Mouse (Mus musculus) embryonic facial prominence, embryonic 13.5 days (tissue): Measurements from ENCODE around the gene Fgfr2. TPM values are rescaled to one million over a fixed set of nuclear protein-coding genes. Genes with fewer than 3 reads are reported as not detected.
A peak's percentile ranks its signal among the peaks of the same experiment; 100 is the strongest.

Experiments
- ATAC-seq: fragments of 200-750 bp; cut with Nextera tagmentation; 2 replicates; pipeline ENCODE4 v1.8.0; 2017; ENCODE audit warnings: low read depth; ENCODE audit not compliant: insufficient number of reproducible peaks, insufficient read depth, low FRiP score, low TSS enrichment
- H3K27ac ChIP-seq: fragments of 300-500 bp; sonication (generic); 2 replicates; pipeline ENCODE4 v1.5.1; 2015; ENCODE audit warnings: moderate library complexity, mild to moderate bottlenecking, inconsistent platforms
- H3K27me3 ChIP-seq: fragments of 300-500 bp; sonication (generic); 2 replicates; pipeline ENCODE4 v1.6.1; 2015; ENCODE audit warnings: mild to moderate bottlenecking, inconsistent platforms
- H3K36me3 ChIP-seq: fragments of 300-500 bp; sonication (generic); 2 replicates; pipeline ENCODE4 v1.6.1; 2015; ENCODE audit warnings: mild to moderate bottlenecking, inconsistent platforms
- H3K4me1 ChIP-seq: fragments of 300-500 bp; sonication (generic); 2 replicates; pipeline ENCODE4 v1.6.1; 2015; ENCODE audit warnings: inconsistent platforms
- H3K4me2 ChIP-seq: fragments of 300-500 bp; sonication (generic); 2 replicates; pipeline ENCODE4 v1.6.1; 2015; ENCODE audit warnings: moderate library complexity, mild to moderate bottlenecking, inconsistent platforms
- H3K4me3 ChIP-seq: fragments of 300-500 bp; sonication (generic); 2 replicates; pipeline ENCODE4 v1.5.1; 2015; ENCODE audit warnings: mild to moderate bottlenecking, inconsistent platforms
- H3K9ac ChIP-seq: fragments of 300-500 bp; sonication (generic); 2 replicates; pipeline ENCODE4 v1.6.1; 2015; ENCODE audit warnings: mild to moderate bottlenecking, inconsistent platforms
- H3K9me3 ChIP-seq: fragments of 300-500 bp; sonication (generic); 2 replicates; pipeline ENCODE4 v1.6.1; 2016; ENCODE audit warnings: inconsistent platforms
- WGBS: fragments of 180-500 bp; shearing (Covaris S2); methylation state at CpG from one replicate; pipeline ENCODE4 v1.1.7; 2015; ENCODE audit warnings: mixed read lengths; 5-methylcytosine and 5-hydroxymethylcytosine counted together
- polyA plus RNA-seq: library from polyadenylated mRNA; unstranded; fragments of >200 nt; fragmentation: Nextera tagmentation; extraction: Ambion mirVana; gene quantifications from 2 replicates; pipeline ENCODE4 v1.2.1, GENCODE M21; 2015

Gene Fgfr2
- polyA plus RNA-seq, 1 experiment from 2014 or later: 174 TPM

DNA sequence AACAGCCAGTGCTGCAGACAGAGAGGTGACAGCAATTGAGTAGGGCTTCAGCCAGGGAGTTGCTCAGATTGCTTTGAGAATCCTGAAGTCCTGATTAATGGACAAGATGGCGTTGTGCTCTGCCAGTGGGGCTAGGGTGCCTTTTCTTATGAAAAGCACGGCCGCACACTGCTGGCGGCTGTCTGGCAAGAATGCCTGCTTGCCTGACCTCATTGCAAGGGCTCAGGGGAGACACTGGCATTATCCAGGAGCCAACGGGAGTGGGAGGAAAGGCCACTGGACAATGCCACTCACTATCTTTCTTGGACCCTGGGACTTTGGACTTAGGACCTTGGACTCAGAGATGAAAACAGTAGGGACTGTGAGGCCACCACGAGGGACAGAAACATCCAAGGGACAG lies 389.6 kb downstream of the Fgfr2 start:
- peaks cover 26% of the 10 kb centered on the region for H3K4me1 ChIP-seq
- no peak overlapping the region for H3K4me3 ChIP-seq
- H3K27ac ChIP-seq: no peak overlapping the region
- H3K9ac ChIP-seq: no peak overlapping the region
- H3K27me3 ChIP-seq: no peaks in the 10 kb centered on the region
- ATAC-seq: no peak
- no peaks in the 10 kb centered on the region for H3K9me3 ChIP-seq
- 78% methylated on average over 6 of the region's 6 CpGs for WGBS
- no peak overlapping the region for H3K4me2 ChIP-seq
- H3K36me3 ChIP-seq: peaks cover 9% of the 10 kb centered on the region; the same call in 1 of the 2 replicates

DNA sequence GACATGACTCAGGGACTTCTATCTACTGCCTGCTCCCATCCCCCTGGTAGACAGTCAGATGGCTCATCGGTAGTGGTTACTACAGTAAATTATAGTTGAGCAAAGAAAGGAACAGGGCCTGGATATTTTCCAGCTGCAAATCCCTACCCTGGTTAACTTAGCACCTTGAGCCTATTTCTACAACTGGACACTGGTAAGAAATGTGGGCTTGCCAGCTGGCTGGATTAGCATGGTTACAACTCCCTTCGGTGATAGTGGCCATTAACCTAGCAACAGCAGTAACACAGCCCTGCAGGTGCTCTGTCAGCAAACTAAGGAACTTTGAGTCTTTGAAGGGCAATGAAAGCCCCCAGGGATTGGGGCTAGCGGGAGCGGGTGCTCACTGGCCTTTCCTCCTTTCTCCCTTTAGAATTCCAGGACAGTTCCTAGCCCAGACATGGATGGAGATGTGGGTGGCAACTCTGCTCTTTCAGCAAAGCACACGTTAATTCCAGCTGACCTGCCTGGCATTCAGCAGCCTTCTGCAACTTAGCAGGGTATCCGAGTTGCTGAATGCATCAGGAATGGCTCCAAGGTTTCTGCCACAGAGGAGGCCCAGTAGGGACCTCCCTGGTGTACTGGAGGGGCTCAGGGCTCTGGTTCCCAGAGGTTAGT lies 390.9 kb downstream of the Fgfr2 start:
- peaks cover 26% of the 10 kb centered on the region for H3K4me1 ChIP-seq
- H3K4me3 ChIP-seq: no peak overlapping the region
- no peak overlapping the region for H3K4me2 ChIP-seq
- no peaks in the 10 kb centered on the region for H3K27me3 ChIP-seq
- no peak for ATAC-seq
- no peaks in the 10 kb centered on the region for H3K9me3 ChIP-seq
- 63% methylated on average over 6 of the region's 6 CpGs for WGBS
- H3K27ac ChIP-seq: no peak overlapping the region
- no peak overlapping the region for H3K9ac ChIP-seq
- peaks cover 9% of the 10 kb centered on the region; the same call in 1 of the 2 replicates for H3K36me3 ChIP-seq

DNA sequence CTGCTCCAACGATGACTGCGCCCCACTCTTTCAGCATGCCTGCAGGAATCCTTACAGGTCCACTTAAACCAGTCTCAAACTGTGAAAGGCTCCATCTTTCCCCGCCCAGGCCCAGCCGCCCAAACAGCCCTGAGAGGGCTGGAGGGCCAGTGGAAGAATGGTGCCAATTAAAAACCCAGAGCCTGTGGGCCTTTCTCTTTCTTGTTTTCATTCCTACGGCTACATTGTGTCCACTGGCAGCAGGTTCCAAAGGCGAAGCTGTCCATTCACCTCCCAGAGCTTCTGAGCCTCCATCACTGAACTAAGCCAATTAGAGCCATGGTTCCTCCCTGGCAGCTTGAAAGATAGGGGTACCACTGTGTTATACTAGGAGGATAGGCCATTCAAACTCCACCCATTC lies 391.6 kb downstream of the Fgfr2 start:
- H3K27me3 ChIP-seq: no peaks in the 10 kb centered on the region
- WGBS: 63% methylated on average over 6 of the region's 6 CpGs
- H3K36me3 ChIP-seq: peaks cover 9% of the 10 kb centered on the region; the same call in 1 of the 2 replicates
- H3K4me1 ChIP-seq: peaks cover 24% of the 10 kb centered on the region
- no peak for ATAC-seq
- no peak overlapping the region for H3K4me3 ChIP-seq
- no peak overlapping the region for H3K4me2 ChIP-seq
- H3K27ac ChIP-seq: no peak overlapping the region
- no peak overlapping the region for H3K9ac ChIP-seq
- H3K9me3 ChIP-seq: no peaks in the 10 kb centered on the region

DNA sequence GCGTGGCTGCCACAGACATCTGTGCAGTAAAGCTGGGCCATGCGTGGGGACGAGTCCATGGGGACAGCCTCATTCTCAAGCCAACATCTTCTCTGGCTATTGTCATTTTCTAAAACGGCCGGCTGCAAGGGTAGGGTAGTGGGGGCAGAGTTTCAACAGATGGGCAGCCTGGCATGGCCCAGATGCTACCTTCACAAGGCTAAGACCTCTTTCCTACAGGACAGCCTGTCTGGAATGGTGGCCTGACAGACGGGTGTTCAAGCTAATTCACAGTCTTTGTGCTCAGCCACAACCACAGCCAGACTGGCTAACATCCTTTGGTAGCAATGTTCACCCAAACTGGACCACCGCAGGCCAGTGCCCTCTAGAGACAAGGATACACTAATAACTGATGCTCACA lies 392.6 kb downstream of the Fgfr2 start:
- no peak overlapping the region for H3K27ac ChIP-seq
- ATAC-seq: no peak

DNA sequence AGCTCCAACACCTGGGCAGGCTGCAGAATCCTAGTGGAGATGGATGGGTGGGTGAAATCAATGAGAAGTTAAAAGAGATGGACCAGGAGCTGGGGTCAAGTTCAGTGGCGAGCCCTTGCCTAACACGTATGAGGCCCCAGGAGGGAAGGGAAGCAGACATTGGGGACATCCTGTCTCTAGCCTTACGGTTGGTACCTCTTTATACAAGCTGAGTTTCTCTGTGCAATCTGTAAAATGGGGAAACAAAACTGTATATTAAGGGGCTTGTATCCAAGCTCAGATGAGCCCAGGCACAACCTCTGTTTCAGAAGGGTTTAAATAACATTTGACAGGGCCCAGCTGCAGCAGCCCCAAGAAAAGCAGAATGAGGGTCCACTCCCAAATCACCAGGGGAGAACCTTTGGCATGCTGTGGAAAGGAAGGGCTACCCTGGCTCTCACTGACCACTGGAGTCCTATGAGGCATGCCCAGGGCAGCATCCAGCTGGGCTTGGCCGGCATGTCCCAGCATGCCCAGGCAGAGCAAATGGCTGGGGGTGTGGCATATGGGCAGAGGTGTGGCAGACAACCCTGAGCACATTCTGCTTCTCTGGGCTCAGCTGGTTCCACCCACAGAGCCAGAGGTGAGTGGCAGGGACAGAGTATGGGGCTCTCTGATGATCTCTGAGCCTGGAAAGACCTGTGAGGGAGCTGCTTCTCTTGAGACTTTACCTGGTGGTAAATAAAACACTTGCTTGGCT lies 393.9 kb downstream of the Fgfr2 start:
- 83% methylated on average over 4 of the region's 4 CpGs for WGBS
- no peak overlapping the region for H3K4me2 ChIP-seq
- no peak for ATAC-seq
- H3K27me3 ChIP-seq: no peaks in the 10 kb centered on the region
- peaks cover 22% of the 10 kb centered on the region for H3K4me1 ChIP-seq
- no peak overlapping the region for H3K4me3 ChIP-seq
- H3K9me3 ChIP-seq: no peaks in the 10 kb centered on the region
- 0 out of 2 replicates have a peak, but pooled peaks cover 3% of the 10 kb centered on the region for H3K36me3 ChIP-seq
- H3K9ac ChIP-seq: no peak overlapping the region
- H3K27ac ChIP-seq: no peak overlapping the region

More for the DNA sequence above, 392.6 kb downstream of the Fgfr2 start:
- 81% methylated on average over 7 of the region's 7 CpGs for WGBS
- Histone ChIP-seq H3K4me3 (no peak overlapping the region), H3K9me3 (no peaks in the 10 kb centered on the region), H3K36me3 (peaks cover 9% of the 10 kb centered on the region; the same call in 1 of the 2 replicates), H3K4me1 (peaks cover 20% of the 10 kb centered on the region), H3K9ac (no peak overlapping the region), H3K27me3 (no peaks in the 10 kb centered on the region), H3K4me2 (no peak overlapping the region)

DNA sequence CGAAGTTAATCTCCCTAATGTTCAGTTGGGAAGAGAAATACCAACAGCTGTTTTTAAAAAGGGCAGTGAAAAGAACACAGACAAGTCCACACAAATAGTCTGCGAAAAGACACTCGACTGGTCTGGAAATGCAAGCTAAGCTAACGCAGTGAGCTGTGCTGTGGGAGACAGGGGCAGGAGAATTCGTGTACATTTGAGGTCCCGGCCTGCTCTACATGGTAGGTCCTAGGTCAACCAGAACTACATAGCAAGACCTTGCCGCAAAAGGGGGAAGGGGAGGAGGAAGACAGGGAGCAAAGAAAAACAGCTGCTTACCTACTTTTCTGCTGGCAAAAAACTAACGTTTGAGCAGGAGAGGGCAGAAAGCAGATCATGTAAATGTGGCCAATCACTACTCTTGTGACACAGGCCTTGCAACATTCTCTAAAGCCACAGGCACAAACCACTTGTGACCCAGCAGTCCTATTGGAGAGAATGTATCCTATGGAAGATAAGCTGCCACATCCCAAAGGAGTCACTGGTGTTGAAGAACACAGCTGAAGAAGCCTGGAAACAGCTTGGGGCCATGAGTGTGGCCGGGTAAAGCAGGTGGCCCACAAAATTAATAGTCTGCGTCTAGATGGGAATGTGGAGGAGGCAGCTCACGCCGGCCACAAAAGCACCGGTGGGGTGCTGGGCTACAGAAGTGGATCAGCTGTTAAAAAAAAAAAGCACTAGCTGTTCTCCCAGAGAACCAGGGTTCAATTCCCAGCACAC lies 396.9 kb downstream of the Fgfr2 start:
- Histone ChIP-seq H3K9me3 (no peaks in the 10 kb centered on the region), H3K4me3 (no peak overlapping the region)
- 64% methylated on average over 13 of the region's 13 CpGs for WGBS

DNA sequence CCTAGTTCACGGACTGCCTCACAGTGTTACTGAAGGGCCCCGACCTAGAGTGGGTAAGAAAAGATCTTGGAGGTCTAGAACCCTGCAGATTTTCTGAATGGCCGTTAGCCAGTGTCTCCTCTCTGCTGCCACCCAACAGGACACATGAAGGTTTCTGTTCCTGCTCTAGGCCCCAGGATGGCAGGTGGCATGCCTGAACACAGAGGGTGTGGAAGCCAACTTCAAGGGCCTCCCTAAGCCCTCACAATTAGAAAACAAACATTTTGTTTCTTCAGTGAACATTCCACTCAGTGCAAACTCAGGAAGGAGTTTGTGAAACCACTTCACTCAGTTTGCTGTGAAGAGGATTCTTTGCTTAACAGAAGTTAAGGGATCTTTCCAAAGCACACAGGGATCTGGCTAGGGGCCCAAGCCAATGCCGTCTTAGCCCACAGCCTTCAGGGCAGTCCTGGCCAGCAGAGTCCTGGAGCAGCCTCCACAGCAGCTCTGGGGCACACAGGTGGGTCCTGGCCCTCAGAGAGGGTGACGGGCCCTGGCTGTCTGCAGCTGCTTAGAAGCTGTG lies 398.6 kb downstream of the Fgfr2 start:
- Histone ChIP-seq H3K27me3 (no peaks in the 10 kb centered on the region), H3K4me3 (no peak overlapping the region), H3K4me1 (peaks cover 25% of the 10 kb centered on the region), H3K4me2 (no peak overlapping the region), H3K9me3 (no peaks in the 10 kb centered on the region), H3K9ac (no peak overlapping the region), H3K36me3 (no peaks in the 10 kb centered on the region), H3K27ac (no peak overlapping the region)
- WGBS: 87% methylated on average over 5 of the region's 5 CpGs
- ATAC-seq: no peak

More for the DNA sequence above, 396.9 kb downstream of the Fgfr2 start:
- Histone ChIP-seq H3K36me3 (no peaks in the 10 kb centered on the region), H3K4me1 (peaks cover 23% of the 10 kb centered on the region), H3K9ac (0 out of 2 replicates have a peak overlapping the region, but pooled peaks have one; percentile 16), H3K4me2 (no peak overlapping the region), H3K27me3 (no peaks in the 10 kb centered on the region), H3K27ac (peak overlapping the region; percentile 62)
- no peak for ATAC-seq

DNA sequence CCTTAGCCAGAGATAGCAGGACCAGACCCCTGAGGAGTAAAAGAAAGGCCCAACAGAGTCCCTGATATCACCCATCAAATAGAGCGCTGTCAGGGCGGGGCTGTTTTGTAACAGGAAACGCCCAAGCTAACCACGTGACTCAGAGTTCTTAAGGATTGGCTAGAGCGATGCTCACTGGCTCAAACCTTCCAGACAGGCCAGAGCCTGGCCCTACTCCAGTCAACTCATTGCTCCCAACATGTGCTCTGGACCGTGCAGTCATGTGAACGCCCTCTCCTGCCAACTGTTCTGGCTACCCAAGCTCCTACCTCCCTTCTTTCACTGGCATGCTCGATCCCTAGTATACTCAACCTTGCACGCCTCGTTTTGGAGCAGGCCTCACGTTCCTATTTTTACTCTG lies 399.2 kb downstream of the Fgfr2 start:
- no peak overlapping the region for H3K27ac ChIP-seq
- peaks cover 24% of the 10 kb centered on the region for H3K4me1 ChIP-seq
- 86% methylated on average over 11 of the region's 11 CpGs for WGBS
- ATAC-seq: no peak
- H3K9ac ChIP-seq: no peak overlapping the region
- no peaks in the 10 kb centered on the region for H3K9me3 ChIP-seq
- H3K4me3 ChIP-seq: no peak overlapping the region
- no peak overlapping the region for H3K4me2 ChIP-seq
- no peaks in the 10 kb centered on the region for H3K27me3 ChIP-seq
- H3K36me3 ChIP-seq: no peaks in the 10 kb centered on the region

DNA sequence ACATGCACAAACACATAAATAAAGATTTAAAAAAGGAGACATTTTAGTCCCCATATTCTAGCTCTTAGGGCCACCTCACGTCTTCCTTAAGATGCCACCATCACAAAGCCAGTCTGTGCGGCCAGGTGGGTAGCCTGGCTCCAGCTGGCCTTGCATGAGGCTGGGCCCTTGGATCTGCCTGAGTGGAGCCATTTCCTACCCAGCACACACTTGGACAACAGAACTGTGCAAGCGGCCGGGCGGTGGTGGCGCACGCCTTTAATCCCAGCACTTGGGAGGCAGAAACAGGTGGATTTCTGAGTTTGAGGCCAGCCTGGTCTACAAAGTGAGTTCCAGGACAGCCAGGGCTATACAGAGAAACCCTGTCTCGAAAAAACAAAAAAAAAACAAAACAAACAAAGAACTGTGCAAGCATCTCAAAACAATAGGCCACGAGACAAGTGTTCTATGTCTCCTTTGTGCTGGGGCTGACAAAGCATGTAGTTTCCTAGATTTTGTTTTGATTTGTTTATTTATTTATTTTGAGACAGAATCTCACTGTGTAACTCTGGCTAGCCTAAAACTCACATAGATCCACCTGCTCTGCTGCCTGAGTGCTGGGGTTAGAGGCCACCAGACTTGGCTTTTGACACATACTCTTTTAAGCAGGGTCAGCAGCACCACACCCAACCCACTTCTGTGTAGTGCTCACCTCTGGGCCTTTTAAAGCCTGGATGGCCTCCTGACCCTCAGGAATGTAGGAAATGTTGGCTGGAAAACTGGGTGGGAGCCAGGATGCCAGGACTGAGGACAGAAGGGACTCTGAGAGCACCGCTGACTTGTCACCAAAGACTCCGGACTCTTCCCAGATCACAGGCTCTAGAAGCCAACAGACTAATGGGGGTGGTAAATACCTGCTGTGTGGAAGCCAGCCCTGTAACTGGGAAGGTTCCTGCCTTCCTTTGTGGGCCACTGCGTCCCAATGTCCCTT lies 400.5 kb downstream of the Fgfr2 start:
- WGBS: 91% methylated on average over 12 of the region's 12 CpGs
- no peaks in the 10 kb centered on the region for H3K27me3 ChIP-seq
- no peaks in the 10 kb centered on the region for H3K36me3 ChIP-seq
- H3K4me1 ChIP-seq: peaks cover 24% of the 10 kb centered on the region
- H3K4me3 ChIP-seq: no peak overlapping the region
- H3K4me2 ChIP-seq: no peak overlapping the region
- ATAC-seq: no peak
- no peak overlapping the region; the same call in 1 of the 2 replicates for H3K27ac ChIP-seq
- H3K9ac ChIP-seq: no peak overlapping the region
- H3K9me3 ChIP-seq: no peaks in the 10 kb centered on the region

DNA sequence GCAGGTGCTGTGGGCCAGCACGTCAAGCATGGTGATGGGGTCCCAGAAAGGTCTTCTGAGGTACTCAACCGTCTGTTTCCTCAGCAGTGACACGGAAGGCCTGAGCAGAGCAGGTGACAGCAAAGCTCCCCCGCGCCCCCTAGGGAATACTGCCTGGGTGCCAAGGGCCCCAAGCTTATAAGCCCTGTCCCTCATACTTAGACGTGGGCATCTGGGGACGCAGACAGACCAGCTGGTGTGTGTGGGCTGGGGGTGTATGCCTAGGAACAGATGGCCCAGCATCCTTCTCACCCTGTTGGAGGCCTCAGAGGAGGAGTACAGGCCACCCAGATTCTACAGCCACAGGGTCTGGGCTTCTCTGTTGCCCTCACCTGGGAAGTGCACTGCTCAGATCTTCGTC lies 402.6 kb downstream of the Fgfr2 start:
- 80% methylated on average over 8 of the region's 8 CpGs for WGBS
- H3K4me1 ChIP-seq: peaks cover 17% of the 10 kb centered on the region
- no peak overlapping the region for H3K4me2 ChIP-seq
- no peak overlapping the region for H3K4me3 ChIP-seq
- ATAC-seq: no peak
- no peaks in the 10 kb centered on the region for H3K27me3 ChIP-seq
- H3K9me3 ChIP-seq: no peaks in the 10 kb centered on the region
- H3K9ac ChIP-seq: no peak overlapping the region
- no peak overlapping the region for H3K27ac ChIP-seq
- 0 out of 2 replicates have a peak, but pooled peaks cover under 1% of the 10 kb centered on the region for H3K36me3 ChIP-seq
